Mouse (Mus musculus): Measurements from ENCODE around the gene Lhfpl1. TPM values are rescaled to one million over a fixed set of nuclear protein-coding genes. Genes with fewer than 3 reads are reported as not detected.

Lhfpl1 gene
- polyA plus RNA-seq, 1 experiment from 2014 or later: 0.76 TPM

DNA sequence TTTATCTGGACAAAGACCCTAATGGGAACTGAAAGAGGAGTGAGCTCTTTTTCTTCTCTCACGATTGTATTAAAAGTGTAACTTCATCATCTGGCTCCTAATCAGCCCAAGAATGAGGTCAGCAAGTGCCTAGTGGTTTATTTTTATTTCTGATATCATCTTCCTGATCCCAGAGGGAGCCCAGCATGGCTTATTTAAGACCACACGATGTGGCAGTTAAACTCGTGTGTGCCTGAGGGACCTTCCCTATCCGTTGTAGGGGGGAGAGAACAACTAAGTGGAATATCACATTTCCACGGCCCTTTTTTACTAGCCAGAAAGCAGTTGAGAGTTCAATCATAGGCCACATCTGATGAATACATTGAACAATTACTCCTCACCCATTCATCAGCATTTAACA lies 87.1 kb downstream of the Lhfpl1 start:
- Histone ChIP-seq H3K9ac (ENCODE audit: low read depth, low read length) (no peak overlapping the region), H3K9me3 (ENCODE audit: control insufficient read depth, low read length) (no peaks in the 10 kb centered on the region), H3K4me1 (ENCODE audit: control insufficient read depth, insufficient read depth, low read length) (no peaks in the 10 kb centered on the region), H3K36me3 (ENCODE audit: control insufficient read depth, insufficient read depth, low read length) (no peaks in the 10 kb centered on the region), H3K4me3 (ENCODE audit: low read length) (no peak overlapping the region), H3K27me3 (replicated peaks; ENCODE audit: control insufficient read depth, insufficient read depth, low read length) (no peaks in the 10 kb centered on the region), H3K4me2 (ENCODE audit: low read depth, low read length) (no peak overlapping the region), H3K27ac (ENCODE audit: low read length) (no peak overlapping the region)
- WGBS: 63% methylated on average over 5 of the region's 5 CpGs
- ATAC-seq: no peak

Other genes with a start within 250 kb of the Lhfpl1 start
- gene Amot, start 156.1 kb upstream of the Lhfpl1 start, polyA plus RNA-seq (2015; fragmentation: Nextera tagmentation; extraction: Ambion mirVana): 14.2 and 15.4 TPM in 2 replicates